Mouse (Mus musculus) v-Abl transformed pro-B cells (cell line): ENCODE results near the gene Dnajc6.

Experiments used
- in situ Hi-C, 2 experiments: fragments of 400-800 bp; cut with MboI; formaldehyde crosslinking; loops; one replicate each; pipeline ENCODE4 v1.15.1; 2025; ENCODE audit not compliant: unreplicated experiment in 2 of 2

Dnajc6 gene

DNA sequence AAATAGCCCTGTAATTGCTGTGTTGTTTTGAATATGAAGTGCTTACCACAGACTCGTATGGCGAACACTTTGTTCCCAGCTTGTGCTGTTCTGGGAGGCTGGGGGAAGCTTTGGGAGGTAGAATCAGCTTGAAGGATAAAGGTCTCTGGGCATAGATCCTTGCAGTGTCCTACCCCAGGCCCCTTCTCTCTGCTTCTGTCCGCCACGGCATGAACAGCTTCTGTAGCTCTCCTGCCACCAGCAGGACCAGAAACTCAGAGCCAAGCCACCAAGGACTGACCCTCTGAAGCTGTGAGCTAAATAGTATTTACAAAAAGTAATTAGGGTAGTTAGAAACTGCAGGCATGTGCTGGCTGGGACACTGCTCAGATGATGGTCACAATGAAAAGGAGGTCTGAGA is 168.3 kb downstream of the Dnajc6 start:
- in situ Hi-C loops: loop anchor here (10.0 to 25.0 kb wide), 6 partner anchors 280 to 1673 kb away; partner anchors contain the start of genes Gm12789 (in 1 of the 2) and Gm12790 (in 1 of the 2)

DNA sequence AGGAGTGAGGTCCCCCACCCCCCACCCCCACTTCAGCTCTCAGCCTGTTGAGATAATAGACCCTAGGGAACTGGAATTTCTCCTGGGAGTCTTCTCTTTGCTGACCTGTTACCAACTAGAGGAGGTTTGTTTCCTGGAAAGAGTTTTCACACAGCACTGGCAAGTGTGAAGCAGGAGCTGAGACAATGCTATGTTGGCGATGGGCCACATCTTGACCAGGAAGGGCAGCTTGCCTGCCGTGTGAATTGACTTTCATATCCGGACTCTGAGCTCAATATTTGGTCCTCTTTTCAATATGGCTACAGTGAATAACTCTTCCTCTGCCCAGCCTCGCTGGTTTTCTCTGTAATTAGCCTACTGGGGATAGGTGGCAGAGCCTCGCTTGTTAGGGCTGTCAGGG is 172.7 kb downstream of the Dnajc6 start:
- in situ Hi-C loops: loop anchor here (10.0 to 25.0 kb wide), 6 partner anchors 284 to 1668 kb away; partner anchors contain the start of genes Gm12789 (in 1 of the 2) and Gm12790 (in 1 of the 2)

DNA sequence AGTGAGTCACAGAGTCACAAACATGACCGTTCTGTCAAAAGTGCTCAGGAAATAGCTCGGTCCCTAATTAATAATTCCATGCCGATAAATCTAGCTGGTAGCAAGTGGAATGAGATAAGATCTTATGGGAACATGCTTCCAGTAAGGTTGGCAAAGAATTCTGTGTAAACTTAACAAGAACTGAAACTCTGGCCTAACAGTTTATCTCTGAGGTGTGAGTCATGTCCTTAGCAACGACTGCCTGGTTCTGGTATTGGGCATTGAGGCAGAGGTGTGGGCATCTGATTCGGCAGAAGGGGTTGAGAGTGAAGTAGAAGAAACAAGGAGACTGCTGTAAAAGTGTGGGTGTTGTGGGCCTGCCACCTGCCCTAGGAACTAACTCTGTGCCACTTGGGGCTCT is 173.4 kb downstream of the Dnajc6 start:
- in situ Hi-C loops: loop anchor here (10.0 to 25.0 kb wide), 6 partner anchors 285 to 1667 kb away; partner anchors contain the start of genes Gm12789 (in 1 of the 2) and Gm12790 (in 1 of the 2)

DNA sequence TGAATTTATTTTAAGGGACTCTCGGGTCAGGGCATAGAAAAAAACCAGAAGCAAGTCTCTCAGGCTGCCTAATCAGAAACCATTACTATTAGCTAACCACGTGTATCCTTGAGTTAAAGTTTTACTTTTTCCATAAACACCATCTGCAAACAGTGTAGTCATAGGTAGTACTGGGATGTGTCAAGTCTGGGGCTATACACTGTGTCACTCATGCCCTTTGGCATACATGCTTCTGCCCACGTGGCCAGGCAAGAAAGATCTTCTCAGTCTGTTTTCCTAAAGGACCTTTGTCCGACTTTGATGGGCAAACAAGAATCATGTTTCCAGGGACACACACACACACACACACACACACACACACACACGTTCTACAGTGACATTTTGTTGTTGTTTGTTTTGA is 178.3 kb downstream of the Dnajc6 start:
- in situ Hi-C loops: loop anchor here (25.0 kb wide), 4 partner anchors 313 to 1663 kb away; partner anchors contain the start of genes Gm12789 (in 1 of the 2) and Gm12790 (in 1 of the 2)

DNA sequence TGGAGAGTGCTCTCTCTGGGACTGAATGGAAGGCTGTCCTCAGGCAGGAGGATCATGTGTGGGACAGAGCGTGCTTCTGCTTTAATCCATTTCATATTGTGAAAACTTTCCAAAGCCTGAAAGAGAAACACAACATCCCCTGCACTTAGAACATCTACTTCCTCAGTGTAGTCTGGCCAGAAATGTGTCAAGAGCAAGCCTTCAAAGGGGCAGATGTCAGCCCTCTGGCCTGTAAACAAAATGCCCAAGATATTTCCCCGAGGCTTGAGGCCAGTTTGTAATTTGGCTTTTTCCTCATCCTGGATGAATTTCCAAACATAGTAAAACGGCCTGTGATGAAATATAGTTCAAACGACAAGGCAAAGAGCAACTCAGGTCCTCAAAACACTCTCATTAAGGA is 179.3 kb downstream of the Dnajc6 start:
- in situ Hi-C loops: no loop called here

DNA sequence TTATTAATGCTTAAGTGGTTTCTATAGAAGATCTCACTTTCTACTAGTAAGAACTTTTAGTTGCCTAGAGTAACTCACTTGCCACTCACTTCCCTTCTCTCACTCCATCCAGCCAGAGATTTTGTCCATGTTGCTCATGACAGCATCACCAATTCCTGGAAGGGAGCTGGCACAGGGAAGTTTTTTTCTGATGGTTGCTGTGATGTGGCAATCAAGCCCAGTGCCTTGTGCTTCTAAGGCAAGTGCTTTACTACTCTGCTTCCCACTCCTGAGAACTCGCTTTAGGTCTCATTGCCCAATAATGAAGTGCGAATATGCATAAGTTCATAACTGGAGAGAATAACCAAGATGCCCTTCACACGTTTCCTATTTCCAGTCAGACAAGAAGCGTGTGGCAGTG is 186.2 kb downstream of the Dnajc6 start:
- in situ Hi-C loops: no loop called here

DNA sequence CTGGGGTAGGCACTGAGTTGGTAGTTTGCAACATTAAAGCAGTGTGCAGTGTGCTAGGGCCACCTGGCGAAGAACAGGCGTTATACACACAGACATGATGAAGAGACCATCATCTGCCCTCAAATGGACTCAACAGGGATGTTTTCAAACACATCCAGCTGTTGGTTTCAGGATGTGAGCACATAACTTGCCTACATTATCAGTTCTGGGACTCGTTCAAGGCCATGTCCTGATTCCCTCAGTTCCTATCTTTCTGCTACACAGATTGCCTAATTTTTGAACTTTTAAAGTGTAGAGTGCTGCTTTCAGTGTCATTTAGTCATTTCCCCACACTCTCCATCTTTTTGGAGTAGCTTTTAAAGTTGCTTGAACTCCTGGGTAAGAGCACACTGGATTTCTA is 186.6 kb downstream of the Dnajc6 start:
- in situ Hi-C loops: no loop called here

DNA sequence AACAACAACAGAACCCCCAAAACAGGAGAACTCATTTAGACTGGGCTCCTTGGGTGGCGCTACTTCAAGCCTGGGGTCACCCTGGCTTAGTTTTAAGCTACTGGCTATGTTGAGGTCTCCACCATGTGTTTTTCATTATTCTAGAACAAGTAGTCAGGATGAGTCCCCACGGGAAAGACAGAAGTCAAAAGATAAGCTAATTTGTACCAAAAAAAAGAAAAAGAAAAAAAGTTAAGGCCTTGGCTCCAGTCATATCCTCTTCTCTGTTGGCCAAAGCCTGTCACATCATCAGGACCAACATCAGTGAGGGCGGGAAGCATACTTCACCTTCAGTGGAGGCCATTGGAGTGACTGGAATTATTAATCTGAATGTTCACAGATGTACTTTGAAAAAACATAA is 188.4 kb downstream of the Dnajc6 start:
- in situ Hi-C loops: no loop called here

DNA sequence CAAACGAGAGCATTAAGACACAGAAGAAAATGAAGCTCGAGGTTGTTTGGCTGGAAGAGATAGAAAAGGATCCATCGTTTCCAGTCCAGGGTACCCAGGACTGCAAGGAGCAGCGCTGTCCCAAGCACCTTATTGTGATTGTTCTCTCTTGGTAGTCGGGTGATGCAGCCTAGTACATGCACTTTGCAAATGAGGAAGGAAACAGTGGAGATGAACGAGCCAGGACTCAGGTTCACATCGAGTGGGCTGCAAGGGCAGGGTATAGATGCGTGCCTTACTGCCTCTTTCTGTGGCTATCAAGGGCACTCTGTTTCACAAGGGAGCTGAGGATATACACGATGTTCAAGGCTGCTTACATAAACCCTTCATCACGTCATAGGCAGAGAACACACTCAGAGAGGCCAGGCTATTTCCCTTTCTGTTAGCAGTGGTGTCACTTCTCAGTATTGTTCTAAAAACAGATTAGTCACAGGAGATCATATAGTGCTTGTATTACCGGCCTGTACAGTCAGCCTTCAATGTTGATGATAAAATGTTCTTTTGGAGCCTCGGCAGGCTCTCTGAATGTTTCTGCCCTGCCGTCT is 189.9 kb downstream of the Dnajc6 start:
- in situ Hi-C loops: no loop called here

DNA sequence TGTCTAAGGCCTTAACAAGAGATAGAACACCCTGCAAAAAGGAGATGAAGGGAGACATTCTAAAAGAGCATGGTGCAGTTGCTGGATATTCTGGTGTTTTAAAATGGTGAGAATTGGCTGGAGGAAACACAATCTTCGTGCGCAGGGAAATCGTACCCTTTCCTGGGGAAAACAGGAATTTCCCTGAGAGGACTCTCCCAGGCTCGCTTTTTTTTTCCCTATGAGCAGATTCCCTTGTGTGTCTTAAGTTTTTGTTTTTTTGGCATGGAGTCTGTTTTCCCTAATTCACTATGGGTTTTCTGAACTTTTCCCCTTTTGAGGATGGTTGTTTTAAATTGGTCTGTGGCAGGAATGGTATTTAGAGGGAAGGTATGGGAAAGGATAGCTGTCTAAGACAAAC is 192.8 kb downstream of the Dnajc6 start:
- in situ Hi-C loops: no loop called here

DNA sequence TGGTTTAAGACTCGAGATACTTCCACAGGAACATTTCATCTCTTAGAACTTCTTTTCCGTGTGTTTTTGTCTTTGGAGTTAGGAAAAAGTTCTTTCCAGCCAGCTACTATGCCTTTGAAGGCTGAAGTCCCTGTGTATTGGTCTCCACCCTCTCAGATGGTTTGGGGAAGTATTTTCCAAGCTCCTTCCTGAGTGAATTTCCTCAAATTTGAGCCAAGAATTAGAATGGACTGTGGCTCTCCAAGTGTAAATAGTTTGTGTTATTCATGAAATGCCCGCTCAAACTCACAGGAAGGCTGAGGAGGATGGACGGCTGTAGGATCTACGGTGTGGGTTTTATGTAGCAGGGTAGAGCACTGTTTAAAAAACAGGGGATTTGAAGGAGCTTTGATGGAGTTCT is 193.2 kb downstream of the Dnajc6 start:
- in situ Hi-C loops: no loop called here
